Mouse (Mus musculus) MEL (cell line): ENCODE results near the gene Cabp2.

Experiments
- CTCF ChIP-seq, 3 experiments: IDR thresholded peaks in 2 of 3; conservative IDR thresholded peaks in 1 of 3; 2 replicates each; pipeline ENCODE4 v1.5.1; 2011 to 2012; ENCODE audit warnings: low read length in 3 of 3, low read depth in 2 of 3, mild to moderate bottlenecking in 2 of 3, improper control_type of control experiment in 1 of 3, inconsistent platforms in 1 of 3, mixed read lengths in 1 of 3, moderate library complexity in 1 of 3; ENCODE audit not compliant: control insufficient read depth in 1 of 3, insufficient read depth in 1 of 3, poor library complexity in 1 of 3, severe bottlenecking in 1 of 3
- POLR2AphosphoS5 ChIP-seq: IDR thresholded peaks from 2 replicates; pipeline ENCODE4 v1.6.1; 2012; ENCODE audit warnings: low read depth, borderline replicate concordance, mild to moderate bottlenecking, inconsistent platforms, low read length, moderate library complexity, mixed read lengths
- RAD21 ChIP-seq: IDR thresholded peaks from 2 replicates; pipeline ENCODE4 v1.6.1; 2011; ENCODE audit warnings: mild to moderate bottlenecking, low read depth, low read length, improper control_type of control experiment
- ZKSCAN1 ChIP-seq: IDR thresholded peaks from 2 replicates; pipeline ENCODE4 v1.6.1; 2012; ENCODE audit warnings: low read depth, mild to moderate bottlenecking, inconsistent platforms, low read length, improper control_type of control experiment, moderate library complexity

DNA sequence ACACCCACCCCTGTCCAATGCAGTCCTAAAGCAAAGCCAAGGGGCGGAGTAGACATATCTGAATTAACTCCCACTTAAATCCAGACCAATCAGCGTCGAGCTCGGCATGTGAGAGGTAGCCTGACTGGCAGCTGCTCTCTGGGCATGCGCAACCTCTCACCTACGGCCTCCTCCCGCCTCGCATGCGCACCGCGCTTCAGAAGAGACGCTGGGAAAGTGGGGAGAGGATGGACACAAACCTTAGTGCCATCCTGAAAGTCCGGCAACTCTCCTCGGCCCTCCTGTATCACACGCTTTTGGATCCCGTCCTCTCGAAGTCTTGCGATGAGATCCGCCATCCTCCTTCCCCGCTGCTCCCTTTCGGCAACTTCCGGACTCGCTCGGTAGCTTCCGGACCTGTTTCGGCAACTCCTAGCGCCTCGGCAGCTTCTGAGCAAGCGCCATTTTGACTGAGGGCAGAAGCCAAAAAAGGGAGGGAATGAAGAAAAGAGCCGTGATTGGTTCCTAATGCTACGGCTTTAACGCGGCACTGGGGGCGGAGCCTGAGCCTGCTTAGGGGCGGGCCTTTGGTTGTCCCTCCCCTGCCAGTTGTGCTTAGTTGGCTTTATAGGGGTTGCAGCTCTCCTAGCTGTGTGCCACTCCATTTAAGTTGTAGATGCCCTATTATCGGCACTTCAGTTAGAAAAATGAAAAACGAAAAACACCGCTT, 39.9 kb downstream of the Cabp2 start:
- TF ChIP-seq CTCF (IDR thresholded peaks at IDR 0.05 in 2 of 3, conservative IDR thresholded peaks at IDR 0.05 in 1 of 3; ENCODE audit: control insufficient read depth in 1 of 3, insufficient read depth in 1 of 3, low read depth in 2 of 3, low read length in 3 of 3, poor library complexity in 1 of 3, severe bottlenecking in 1 of 3), result no peak
- TF ChIP-seq ZKSCAN1, result no peak
- no peak for TF ChIP-seq RAD21
- no peak for TF ChIP-seq POLR2AphosphoS5
